Mouse (Mus musculus) heart, postnatal 0 days (tissue): ENCODE results near the gene Lhx4.

ENCODE experiments used
- CTCF ChIP-seq: IDR thresholded peaks from 2 replicates; pipeline ENCODE4 v1.5.1; 2016; ENCODE audit warnings: antibody characterized with exemption, control low read depth, low read depth
- EP300 ChIP-seq: IDR thresholded peaks from 2 replicates; pipeline ENCODE4 v1.6.1; 2016; ENCODE audit warnings: antibody characterized with exemption, low read depth

- no peak for TF ChIP-seq CTCF
- TF ChIP-seq EP300, result no peak
Observed at GRCm38 (mm10) chr1:155720006-155720405, 31.5 kb downstream of the Lhx4 start.
